Mouse (Mus musculus) small intestine, adult 2 months (tissue): ENCODE results near the gene Eng.

Experiments
- CTCF ChIP-seq: fragments of 200-500 bp; IDR thresholded peaks from 2 replicates; pipeline ENCODE4 v1.5.1; 2012; ENCODE audit warnings: low read depth, mild to moderate bottlenecking, control low read depth, inconsistent platforms, low read length, moderate library complexity, mixed read lengths; ENCODE audit not compliant: insufficient replicate concordance, insufficient read length; ENCODE audit errors: extremely low read depth
- POLR2A ChIP-seq: fragments of 200-500 bp; IDR thresholded peaks from 2 replicates; pipeline ENCODE4 v1.6.1; 2012; ENCODE audit warnings: low read depth, mild to moderate bottlenecking, control low read depth, inconsistent platforms, low read length, moderate library complexity

DNA sequence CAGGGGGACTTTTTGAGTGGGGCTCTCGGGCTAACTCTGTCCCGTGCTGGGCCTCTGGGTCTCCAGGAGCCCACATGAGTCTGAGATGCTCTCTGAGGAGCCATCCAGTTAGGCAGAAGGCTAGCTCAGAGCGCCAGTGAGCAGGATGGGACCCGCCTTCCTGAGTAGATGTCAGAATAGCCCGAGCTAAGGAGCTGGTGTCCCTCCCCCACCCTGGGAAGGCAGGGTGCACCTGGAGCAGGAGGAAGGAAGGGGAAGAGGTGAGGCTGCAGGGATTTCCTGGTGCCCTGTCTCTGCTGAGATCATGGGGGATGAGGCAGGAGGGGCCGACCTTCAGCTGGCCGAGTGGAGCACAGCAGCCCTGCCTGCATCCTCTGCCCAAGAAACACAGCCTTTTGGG is 82.1 kb downstream of the Eng start:
- TF ChIP-seq CTCF (no peak), POLR2A (no peak)
